Comparison of ENCODE assay signal across 8 mouse cellular contexts in the genomic region with DNA sequence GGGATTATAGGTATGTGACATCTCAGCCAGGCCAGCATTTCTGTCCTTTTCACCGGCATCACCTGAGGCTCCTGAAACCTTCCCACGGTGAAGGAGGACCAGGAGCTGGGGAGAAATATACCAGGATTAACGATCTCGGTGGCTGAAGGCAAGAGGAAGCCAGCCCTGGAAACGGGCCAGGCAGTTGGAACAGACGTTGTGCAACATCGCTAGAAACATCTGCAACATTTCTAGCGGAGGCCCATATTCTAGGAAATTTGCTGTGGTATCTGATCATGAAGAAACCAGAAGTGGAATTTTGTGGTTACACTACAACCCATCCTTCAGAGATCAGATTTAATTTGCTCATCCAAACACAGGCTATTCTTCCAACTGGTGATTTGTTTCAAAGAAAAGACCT. TPM values are rescaled to one million over a fixed set of nuclear protein-coding genes. Genes with fewer than 3 reads are reported as not detected.
A peak's percentile ranks its signal among the peaks of the same experiment; 100 is the strongest.
DNase-seq lines count a peak whose midpoint lies in the region; ATAC-seq lines count a peak whose summit lies in the region.

No protein-coding gene starts in this region.

- peak; percentile 59 for DNase-seq in kidney, adult 18-20 months
- DNase-seq in kidney, adult 11 months, result no peak
- DNase-seq in MEL-GATA-1-ER (ENCODE audit: extremely low read depth, low read depth), result peak; percentile 71
- peak; percentile 72 for DNase-seq in gastrocnemius, adult 18-20 months (ENCODE audit: low spot score)
- DNase-seq in kidney, postnatal 4 days, result peak; percentile 86 to 89
- no peak for DNase-seq in frontal cortex, postnatal 14 days (ENCODE audit: low spot score in 2 of 2)
- DNase-seq in layer of hippocampus, adult 18-20 months (ENCODE audit: low spot score in 2 of 2), result no peak

- ATAC-seq in monocyte, adult 5-6 weeks (replicated peaks; ENCODE audit: insufficient number of reproducible peaks, low FRiP score, low TSS enrichment, poor library complexity, severe bottlenecking), result peak; percentile 16; the same call in 1 of the 2 replicates

RNA-seq across cellular contexts. Expression of gene Uck2, which starts 38.1 kb away (rescaled TPM):
- 10 to 100 TPM; 14.9 to 17.8 TPM for total RNA-seq in gastrocnemius, adult 18-20 months (2021)
- 12.9 to 32.1 TPM (median 23.7 TPM) in 3 replicates for total RNA-seq in monocyte, adult 5-6 weeks (2017)
- total RNA-seq in layer of hippocampus, adult 18-20 months (2021), result 10 to 100 TPM; 28.4 to 35.9 TPM

Comparison
In these comparisons a context has a peak if more than half of its experiments do, and no peak if none do; other contexts are left out.
1. DNase-seq: peak in kidney, adult 18-20 months (single experiment), MEL-GATA-1-ER (single experiment), gastrocnemius, adult 18-20 months (single experiment) and kidney, postnatal 4 days (2 of 2); none in kidney, adult 11 months (single experiment), frontal cortex, postnatal 14 days (0 of 2) and layer of hippocampus, adult 18-20 months (0 of 2).